Mouse (Mus musculus) stomach, postnatal 0 days (tissue): ENCODE measurements around the gene Ddx28.

Experiments
- CTCF ChIP-seq: IDR thresholded peaks from 2 replicates; pipeline ENCODE4 v1.5.1; 2016; ENCODE audit warnings: antibody characterized with exemption, low read depth, mild to moderate bottlenecking, moderate library complexity
- EP300 ChIP-seq: optimal IDR thresholded peaks from 2 replicates; pipeline ENCODE3; 2016; ENCODE audit warnings: antibody characterized with exemption

GRCm38 (mm10) chr8:105993226-105993625 is 18.5 kb downstream of the Ddx28 start:
- TF ChIP-seq CTCF (no peak), EP300 (no peak)
